Mouse (Mus musculus) adrenal gland, adult 2 months (tissue): ENCODE measurements around the gene Dnah11. TPM values are rescaled to one million over a fixed set of nuclear protein-coding genes. Genes with fewer than 3 reads are reported as not detected.

ENCODE experiments used
- DNase-seq: peaks from one replicate; pipeline ENCODE4 v3.0.0; 2021
- polyA plus RNA-seq: library from polyadenylated mRNA; depleted of rRNA; stranded (reverse); fragments of >200 nt; gene quantifications from 2 replicates; pipeline ENCODE4 v1.2.3, GENCODE M21; 2012; rRNA removed
- total RNA-seq, 2 experiments: library from RNA; stranded (reverse); gene quantifications; 2 replicates each; pipeline ENCODE4 v1.2.3; 2021

The Dnah11 gene
- total and polyA plus RNA-seq, 3 experiments, result 0.03 to 0.14 TPM; not detected in 1

GRCm38 (mm10) chr12:117861249-117861648 lies 337.6 kb downstream of the Dnah11 start:
- no peak for DNase-seq

GRCm38 (mm10) chr12:117860840-117861239 lies 338.0 kb downstream of the Dnah11 start:
- DNase-seq, result no peak

DNA sequence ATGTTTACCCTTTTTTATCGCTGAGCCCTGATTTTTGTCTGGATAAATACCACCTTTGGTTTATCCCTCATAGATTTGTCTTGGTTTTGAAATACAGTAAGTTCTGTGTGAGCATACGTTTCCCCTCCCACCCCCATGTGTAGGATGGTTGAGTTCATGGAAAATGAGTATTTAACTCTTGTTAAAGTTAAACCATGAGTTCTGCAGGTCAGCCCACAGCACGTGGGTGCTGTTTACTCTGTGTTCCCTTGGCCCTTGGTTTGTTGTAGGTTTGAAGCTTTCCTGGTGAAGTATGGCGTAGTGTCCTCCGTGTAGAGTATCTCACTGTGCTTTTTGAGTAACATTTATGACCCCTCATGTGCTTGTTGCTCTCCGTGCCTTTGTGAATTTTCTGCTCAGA lies 341.0 kb downstream of the Dnah11 start:
- DNase-seq, result no peak

GRCm38 (mm10) chr12:117857023-117857422 lies 341.8 kb downstream of the Dnah11 start:
- DNase-seq, result no peak

- DNase-seq, result peak; percentile 51
Observed at GRCm38 (mm10) chr12:117853316-117853715, 345.5 kb downstream of the Dnah11 start.

DNA sequence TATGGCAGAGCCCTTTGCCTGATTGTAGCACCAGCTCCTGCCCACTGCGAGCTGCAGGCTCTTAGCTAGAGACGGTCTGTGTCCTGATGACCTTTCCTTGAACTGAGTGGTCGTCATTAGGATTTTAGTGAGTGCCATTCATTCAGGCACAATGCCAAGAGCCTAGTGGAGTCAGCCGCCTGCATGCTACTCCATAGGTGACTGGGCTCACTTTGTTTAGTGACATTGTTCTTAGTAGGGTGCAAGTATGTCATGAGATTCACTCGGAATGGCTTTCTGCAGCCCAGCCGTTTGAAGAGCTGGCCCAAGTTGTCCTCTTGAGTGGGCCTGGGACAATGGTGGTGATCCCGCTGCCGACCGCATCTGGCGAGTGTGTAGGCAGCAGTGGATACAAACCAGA lies 348.4 kb downstream of the Dnah11 start:
- DNase-seq, result no peak

- no peak for DNase-seq
Observed at GRCm38 (mm10) chr12:117848621-117849020, 350.2 kb downstream of the Dnah11 start.

GRCm38 (mm10) chr12:117844917-117845316 lies 353.9 kb downstream of the Dnah11 start:
- no peak for DNase-seq

GRCm38 (mm10) chr12:117844075-117844408 lies 354.8 kb downstream of the Dnah11 start:
- no peak for DNase-seq

- DNase-seq, result peak; percentile 68
Observed at GRCm38 (mm10) chr12:117843302-117844074, 355.4 kb downstream of the Dnah11 start.

DNA sequence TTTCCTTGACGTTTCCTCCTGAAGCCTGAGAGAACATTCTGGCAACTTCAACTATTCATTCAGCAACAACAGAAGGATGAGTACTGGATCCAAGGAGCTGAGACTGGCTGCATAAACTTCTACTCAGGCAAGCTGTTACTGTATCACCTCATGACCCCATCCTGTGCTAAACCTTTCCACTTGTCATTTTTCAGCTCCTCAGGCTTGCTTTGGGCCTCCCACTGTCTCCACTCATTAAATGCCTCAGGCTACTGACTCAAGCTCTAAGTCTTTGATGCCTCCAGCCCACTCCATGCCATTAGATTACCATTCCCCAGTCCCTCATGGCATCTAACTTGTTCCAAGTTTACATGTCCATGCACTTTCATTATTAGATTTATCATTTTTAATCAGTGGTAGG lies 356.2 kb downstream of the Dnah11 start:
- no peak for DNase-seq

- DNase-seq, result no peak
Observed at GRCm38 (mm10) chr12:117840705-117841104, 358.1 kb downstream of the Dnah11 start.

DNA sequence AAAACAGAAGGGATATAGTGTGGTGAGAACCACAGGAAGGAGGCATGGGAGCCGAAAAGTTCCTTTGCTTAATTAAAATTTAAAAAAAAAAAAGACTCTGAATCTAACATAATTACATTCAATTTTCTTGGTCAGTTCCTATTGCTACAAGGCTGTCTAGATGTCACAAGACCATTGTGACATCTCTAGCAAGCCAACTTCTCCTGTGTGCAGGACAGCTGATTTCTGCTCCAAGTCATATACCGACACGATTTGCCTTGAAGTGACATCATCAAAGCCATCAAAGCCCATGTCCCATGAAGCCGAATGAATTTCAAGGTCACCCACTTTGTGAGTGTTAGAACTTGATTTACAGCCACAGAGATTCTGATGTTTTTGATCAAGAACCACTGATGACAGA lies 361.5 kb downstream of the Dnah11 start:
- DNase-seq, result no peak

DNA sequence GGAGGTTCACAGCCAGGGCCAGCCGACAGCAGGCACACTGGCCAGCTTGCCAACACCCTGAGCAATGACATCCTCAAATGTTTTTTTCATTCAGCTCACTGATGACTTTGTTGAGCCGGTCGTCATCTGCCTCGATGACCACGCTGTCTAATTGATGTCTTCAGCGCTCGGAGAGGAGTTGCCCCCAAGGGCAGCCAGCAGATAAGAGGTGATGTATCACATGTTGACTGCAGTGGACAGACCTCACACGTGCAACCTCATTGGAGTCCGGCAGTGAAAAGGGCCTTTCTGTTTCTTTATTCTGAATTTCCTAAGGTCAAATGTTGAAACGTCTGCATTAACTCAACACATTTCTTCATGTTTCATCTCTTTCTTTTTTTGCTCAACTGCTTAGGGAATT lies 363.5 kb downstream of the Dnah11 start:
- peak; percentile 52 for DNase-seq

GRCm38 (mm10) chr12:117834652-117835051 lies 364.2 kb downstream of the Dnah11 start:
- no peak for DNase-seq

GRCm38 (mm10) chr12:117832190-117832589 lies 366.7 kb downstream of the Dnah11 start:
- no peak for DNase-seq

- DNase-seq, result no peak
Observed at GRCm38 (mm10) chr12:117831351-117831961, 367.4 kb downstream of the Dnah11 start.

DNA sequence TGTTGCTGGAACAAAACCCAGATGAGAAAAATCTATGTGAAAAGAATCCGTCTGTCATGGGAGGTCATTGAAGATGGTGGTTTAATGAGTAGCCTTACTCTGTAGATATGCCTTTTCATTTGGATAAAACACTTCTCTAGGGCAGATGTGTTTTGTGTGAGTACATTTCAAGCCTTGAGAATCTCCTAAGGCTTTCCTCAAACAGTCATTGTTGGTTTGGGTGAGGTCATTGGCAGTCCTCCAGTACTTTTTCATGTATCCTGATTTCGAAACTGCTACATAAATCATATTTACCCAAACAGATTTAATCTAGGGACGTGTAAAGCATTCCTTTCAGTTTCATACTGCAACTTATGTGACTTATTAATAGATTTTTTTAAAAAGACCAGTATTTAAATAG lies 370.5 kb downstream of the Dnah11 start:
- peak; percentile 51 for DNase-seq

Other genes with a start within 250 kb of the Dnah11 start
- gene Sp4, start 102.4 kb upstream of the Dnah11 start, total RNA-seq, result 1 to 10 TPM; 7.4 to 7.8 TPM
- gene Sp4, start 102.4 kb upstream of the Dnah11 start, polyA plus RNA-seq, result 1.3 and 1.8 TPM in 2 replicates